Mouse (Mus musculus) left cerebral cortex, postnatal 10 days (tissue): ENCODE data around the gene Pld1. TPM values are rescaled to one million over a fixed set of nuclear protein-coding genes. Genes with fewer than 3 reads are reported as not detected.

ENCODE experiments used
- DNase-seq, 2 experiments: peaks; one replicate each; pipeline ENCODE4 v3.0.0; 2021 to 2022; ENCODE audit warnings: low spot score in 2 of 2, mixed read lengths in 1 of 2; ENCODE audit errors: extremely low spot score in 1 of 2
- intact Hi-C: fragments of 180-260 bp; cut with DNase I; formaldehyde crosslinking; loops from one replicate; pipeline ENCODE4 v1.15.1; 2025
- total RNA-seq, 2 experiments: library from RNA; stranded (reverse); gene quantifications; 2 replicates each; pipeline ENCODE4 v1.2.3; 2021

The Pld1 gene
- total RNA-seq, 2 experiments from 2014 or later: 7.1 to 10.8 TPM

DNA sequence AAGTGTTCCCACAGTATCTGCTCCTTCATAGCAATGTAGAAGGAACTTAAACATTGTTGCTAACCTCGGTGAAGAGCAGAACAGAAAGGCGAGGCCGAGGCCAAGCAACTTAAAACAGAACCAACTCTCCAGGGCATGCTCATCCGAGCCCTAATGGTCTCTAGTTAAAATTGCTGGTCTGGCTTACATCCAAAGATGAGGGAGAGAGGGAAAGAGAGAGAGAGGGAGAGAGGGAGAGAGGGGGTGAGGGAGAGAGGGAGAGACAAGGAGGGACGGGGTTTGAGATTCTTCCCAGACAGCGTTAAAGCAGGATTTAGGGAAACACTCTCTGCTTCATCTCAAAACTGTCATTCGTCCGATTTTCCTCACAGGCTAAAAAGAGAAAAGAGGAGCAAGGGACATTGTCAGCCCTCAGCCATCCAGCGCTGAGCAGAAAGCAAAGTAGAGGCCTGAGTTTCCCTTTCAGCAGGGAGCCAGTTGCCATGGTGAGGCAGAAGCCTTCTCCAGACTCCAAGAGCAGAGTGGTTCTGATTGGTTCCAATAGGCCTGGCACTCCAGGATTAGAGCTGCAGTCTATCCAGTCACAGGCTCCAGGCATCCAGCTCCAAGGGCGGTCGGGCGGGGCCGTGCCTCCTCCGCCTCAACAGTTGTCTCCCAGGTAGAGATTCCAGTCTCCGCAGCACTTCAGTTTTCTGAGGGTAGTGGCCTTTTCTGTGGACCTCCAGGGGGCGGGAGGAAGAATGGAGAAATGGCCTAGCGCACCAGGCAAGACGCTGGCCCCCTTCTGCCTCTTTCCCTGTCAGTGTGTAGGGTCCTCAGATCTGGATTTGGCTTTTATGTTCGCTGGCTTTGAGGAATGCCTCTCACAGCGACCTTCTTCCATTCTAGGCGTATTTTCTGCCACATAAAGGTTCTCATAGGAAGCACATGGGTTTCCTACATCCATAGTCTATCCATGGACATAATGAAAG, 237.8 kb downstream of the Pld1 start:
- DNase-seq: peak; percentile 83 to 91
- intact Hi-C loops: loop anchor here (2.0 to 10.0 kb wide), 3 partner anchors 46 to 229 kb away; no protein-coding TSS in a partner anchor

DNA sequence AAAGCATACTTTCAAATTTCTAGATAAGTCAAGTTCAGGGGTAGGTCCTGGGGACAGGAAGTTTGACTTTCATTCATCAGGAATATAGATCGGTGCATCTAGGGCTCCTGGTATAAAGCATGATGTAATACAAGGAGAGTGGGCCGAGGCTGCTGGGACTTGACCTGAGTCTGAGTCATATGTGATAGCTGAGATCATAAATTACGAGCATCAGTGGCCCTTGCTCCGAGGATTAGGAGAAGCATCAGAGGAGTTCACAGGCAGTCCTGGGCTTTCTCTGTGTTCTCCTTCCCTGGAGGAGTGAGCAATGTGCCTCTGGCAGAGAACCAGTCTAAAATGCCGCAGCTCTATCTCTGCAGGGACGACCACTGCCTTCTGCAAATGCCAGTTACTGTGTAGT, 239.8 kb downstream of the Pld1 start:
- intact Hi-C loops: loop anchor here (5.0 to 10.0 kb wide), 2 partner anchors 44 to 226 kb away; no protein-coding TSS in a partner anchor
- DNase-seq: no peak

Other genes starting within 250 kb of the Pld1 start
- 10 to 100 TPM; 22.9 to 25.7 TPM for gene Fndc3b, start 227.4 kb upstream of the Pld1 start, total RNA-seq
- gene Tmem212, start 42.3 kb upstream of the Pld1 start, total RNA-seq: under 1 TPM; 0.51 to 0.53 TPM